Mouse (Mus musculus) hindbrain, embryonic 16.5 days (tissue): ENCODE measurements at regions not wholly inside any gene's neighbourhood (a gene's known extent, or its start where the extent isn't known, plus 50 kb on each side); places are given as distances from the start of the nearest gene placed in this dataset.

ENCODE experiments used
- ATAC-seq: fragments of 200-750 bp; cut with Nextera tagmentation; 2 replicates; pipeline ENCODE4 v1.8.0; 2017; ENCODE audit warnings: moderate TSS enrichment, moderate library complexity
- H3K27ac ChIP-seq: fragments of 300-500 bp; sonication (generic); 2 replicates; pipeline ENCODE4 v1.5.1; 2014; ENCODE audit warnings: low read depth, mild to moderate bottlenecking, control low read depth, low read length, moderate library complexity
- H3K27me3 ChIP-seq: fragments of 300-500 bp; sonication (generic); replicated peaks from 2 replicates; pipeline ENCODE4 v1.6.1; 2014; ENCODE audit warnings: low read length; ENCODE audit not compliant: control insufficient read depth, insufficient read depth
- H3K36me3 ChIP-seq: fragments of 300-500 bp; sonication (generic); 2 replicates; pipeline ENCODE4 v1.6.1; 2014; ENCODE audit warnings: mild to moderate bottlenecking, low read length, moderate library complexity, mixed read lengths; ENCODE audit not compliant: control insufficient read depth, insufficient read depth
- H3K4me1 ChIP-seq: fragments of 300-500 bp; sonication (generic); 2 replicates; pipeline ENCODE4 v1.6.1; 2014; ENCODE audit warnings: low read depth, low read length; ENCODE audit not compliant: control insufficient read depth, insufficient read depth
- H3K4me2 ChIP-seq: fragments of 300-500 bp; sonication (generic); 2 replicates; pipeline ENCODE4 v1.6.1; 2014; ENCODE audit warnings: mild to moderate bottlenecking, low read length, control low read depth, moderate library complexity
- H3K4me3 ChIP-seq: fragments of 300-500 bp; sonication (generic); 2 replicates; pipeline ENCODE4 v1.5.1; 2014; ENCODE audit warnings: mild to moderate bottlenecking, low read length, control low read depth, moderate library complexity
- H3K9ac ChIP-seq: fragments of 300-500 bp; sonication (generic); 2 replicates; pipeline ENCODE4 v1.6.1; 2014; ENCODE audit warnings: low read depth, mild to moderate bottlenecking, control low read depth, low read length, moderate library complexity
- H3K9me3 ChIP-seq: fragments of 300-500 bp; sonication (generic); 2 replicates; pipeline ENCODE4 v1.6.1; 2014; ENCODE audit warnings: mild to moderate bottlenecking, low read length, moderate library complexity; ENCODE audit not compliant: control insufficient read depth
- WGBS: fragments of 180-500 bp; shearing (Covaris S2); extraction: QIAGEN DNeasy Blood & Tissue Kit; methylation state at CpG from one replicate; pipeline ENCODE4 v1.1.7; 2014; 5-methylcytosine and 5-hydroxymethylcytosine counted together

- Histone ChIP-seq H3K9ac (no peak overlapping the region), H3K27me3 (no peaks in the 10 kb centered on the region), H3K9me3 (no peaks in the 10 kb centered on the region), H3K4me2 (no peak overlapping the region), H3K4me3 (no peak overlapping the region), H3K4me1 (no peaks in the 10 kb centered on the region), H3K36me3 (no peaks in the 10 kb centered on the region), H3K27ac (no peak overlapping the region)
- 47% methylated on average over 3 of the region's 3 CpGs for WGBS
- ATAC-seq, result no peak
Measured at GRCm38 (mm10) chr9:116511450-116511849, 336.3 kb upstream of the Tgfbr2 start.

- H3K9ac ChIP-seq, result no peak overlapping the region
- no peak for ATAC-seq
- no peaks in the 10 kb centered on the region for H3K9me3 ChIP-seq
- 86% methylated on average over 5 of the region's 5 CpGs for WGBS
- no peak overlapping the region for H3K4me3 ChIP-seq
- no peaks in the 10 kb centered on the region for H3K36me3 ChIP-seq
- no peaks in the 10 kb centered on the region for H3K27me3 ChIP-seq
- H3K4me1 ChIP-seq, result no peaks in the 10 kb centered on the region
- H3K27ac ChIP-seq, result no peak overlapping the region
- no peak overlapping the region for H3K4me2 ChIP-seq
Measured at GRCm38 (mm10) chr9:116507756-116508155, 332.6 kb upstream of the Tgfbr2 start.

- Histone ChIP-seq H3K4me3 (no peak overlapping the region), H3K27me3 (no peaks in the 10 kb centered on the region), H3K4me2 (no peak overlapping the region), H3K27ac (no peak overlapping the region), H3K9me3 (no peaks in the 10 kb centered on the region), H3K9ac (no peak overlapping the region), H3K4me1 (no peaks in the 10 kb centered on the region), H3K36me3 (no peaks in the 10 kb centered on the region)
- ATAC-seq, result no peak
- WGBS, result 53% methylated on average over 5 of the region's 5 CpGs
Measured at GRCm38 (mm10) chr9:116502831-116503230, 327.7 kb upstream of the Tgfbr2 start.

- H3K9ac ChIP-seq, result no peak overlapping the region
- no peaks in the 10 kb centered on the region for H3K36me3 ChIP-seq
- WGBS, result 87% methylated on average over 3 of the region's 3 CpGs
- H3K27me3 ChIP-seq, result no peaks in the 10 kb centered on the region
- H3K4me1 ChIP-seq, result no peaks in the 10 kb centered on the region
- H3K9me3 ChIP-seq, result no peaks in the 10 kb centered on the region
- no peak overlapping the region for H3K27ac ChIP-seq
- no peak overlapping the region for H3K4me2 ChIP-seq
- no peak overlapping the region for H3K4me3 ChIP-seq
- ATAC-seq, result no peak
Measured at GRCm38 (mm10) chr9:116500951-116501350, 325.8 kb upstream of the Tgfbr2 start.

GRCm38 (mm10) chr9:116491227-116491626 is 316.1 kb upstream of the Tgfbr2 start:
- no peaks in the 10 kb centered on the region for H3K4me1 ChIP-seq
- H3K4me3 ChIP-seq, result no peak overlapping the region
- H3K36me3 ChIP-seq, result no peaks in the 10 kb centered on the region
- H3K27ac ChIP-seq, result no peak overlapping the region
- no peak overlapping the region for H3K9ac ChIP-seq
- WGBS, result 91% methylated on average over 2 of the region's 2 CpGs
- no peaks in the 10 kb centered on the region for H3K9me3 ChIP-seq
- no peak overlapping the region for H3K4me2 ChIP-seq
- ATAC-seq, result no peak
- no peaks in the 10 kb centered on the region for H3K27me3 ChIP-seq

- no peak overlapping the region for H3K27ac ChIP-seq
- no peaks in the 10 kb centered on the region for H3K4me1 ChIP-seq
- no peak overlapping the region for H3K4me3 ChIP-seq
- WGBS, result 54% methylated on average over 4 of the region's 4 CpGs
- no peak overlapping the region for H3K4me2 ChIP-seq
- no peaks in the 10 kb centered on the region for H3K27me3 ChIP-seq
- H3K36me3 ChIP-seq, result no peaks in the 10 kb centered on the region
- no peaks in the 10 kb centered on the region for H3K9me3 ChIP-seq
- ATAC-seq, result no peak
- H3K9ac ChIP-seq, result no peak overlapping the region
Measured at GRCm38 (mm10) chr9:116489787-116490186, 314.6 kb upstream of the Tgfbr2 start.

- Histone ChIP-seq H3K4me2 (no peak overlapping the region), H3K36me3 (no peaks in the 10 kb centered on the region), H3K27me3 (no peaks in the 10 kb centered on the region), H3K9me3 (no peaks in the 10 kb centered on the region), H3K27ac (no peak overlapping the region), H3K9ac (no peak overlapping the region), H3K4me3 (no peak overlapping the region), H3K4me1 (no peaks in the 10 kb centered on the region)
- peak; percentile 85 for ATAC-seq
- 60% methylated on average over 5 of the region's 5 CpGs for WGBS
Measured at GRCm38 (mm10) chr9:116489273-116489672, 314.1 kb upstream of the Tgfbr2 start.

GRCm38 (mm10) chr9:116477309-116477708 is 302.1 kb upstream of the Tgfbr2 start:
- H3K9ac ChIP-seq, result no peak overlapping the region
- no peaks in the 10 kb centered on the region for H3K9me3 ChIP-seq
- H3K27ac ChIP-seq, result no peak overlapping the region
- no peaks in the 10 kb centered on the region for H3K4me1 ChIP-seq
- 72% methylated on average over 3 of the region's 3 CpGs for WGBS
- ATAC-seq, result no peak
- H3K4me2 ChIP-seq, result no peak overlapping the region
- no peaks in the 10 kb centered on the region for H3K27me3 ChIP-seq
- H3K4me3 ChIP-seq, result no peak overlapping the region
- no peaks in the 10 kb centered on the region for H3K36me3 ChIP-seq

- H3K36me3 ChIP-seq, result no peaks in the 10 kb centered on the region
- H3K9me3 ChIP-seq, result no peaks in the 10 kb centered on the region
- no peaks in the 10 kb centered on the region for H3K4me1 ChIP-seq
- peak; percentile 48 for ATAC-seq
- no peaks in the 10 kb centered on the region for H3K27me3 ChIP-seq
- 68% methylated on average over 12 of the region's 12 CpGs for WGBS
- H3K9ac ChIP-seq, result no peak overlapping the region
- no peak overlapping the region for H3K4me3 ChIP-seq
- H3K4me2 ChIP-seq, result no peak overlapping the region
- H3K27ac ChIP-seq, result no peak overlapping the region
Measured at GRCm38 (mm10) chr9:116475206-116475955, 300.2 kb upstream of the Tgfbr2 start.
